Mouse (Mus musculus) testis, adult 10 weeks (tissue): ENCODE results near the gene Mysm1. TPM values are rescaled to one million over a fixed set of nuclear protein-coding genes. Genes with fewer than 3 reads are reported as not detected.

ENCODE experiments used
- polyA plus RNA-seq: library from polyadenylated mRNA; stranded (reverse); fragments of 350-450 nt; fragmentation: Illumina TruSeq; extraction: RNeasy Lipid Tissue Mini Kit (QIAGEN cat#74804); gene quantifications from one replicate; pipeline ENCODE4 v1.2.3, GENCODE M21; 2014; ENCODE audit warnings: low read depth, low replicate concordance

The Mysm1 gene
- polyA plus RNA-seq = 16.3 TPM

DNA sequence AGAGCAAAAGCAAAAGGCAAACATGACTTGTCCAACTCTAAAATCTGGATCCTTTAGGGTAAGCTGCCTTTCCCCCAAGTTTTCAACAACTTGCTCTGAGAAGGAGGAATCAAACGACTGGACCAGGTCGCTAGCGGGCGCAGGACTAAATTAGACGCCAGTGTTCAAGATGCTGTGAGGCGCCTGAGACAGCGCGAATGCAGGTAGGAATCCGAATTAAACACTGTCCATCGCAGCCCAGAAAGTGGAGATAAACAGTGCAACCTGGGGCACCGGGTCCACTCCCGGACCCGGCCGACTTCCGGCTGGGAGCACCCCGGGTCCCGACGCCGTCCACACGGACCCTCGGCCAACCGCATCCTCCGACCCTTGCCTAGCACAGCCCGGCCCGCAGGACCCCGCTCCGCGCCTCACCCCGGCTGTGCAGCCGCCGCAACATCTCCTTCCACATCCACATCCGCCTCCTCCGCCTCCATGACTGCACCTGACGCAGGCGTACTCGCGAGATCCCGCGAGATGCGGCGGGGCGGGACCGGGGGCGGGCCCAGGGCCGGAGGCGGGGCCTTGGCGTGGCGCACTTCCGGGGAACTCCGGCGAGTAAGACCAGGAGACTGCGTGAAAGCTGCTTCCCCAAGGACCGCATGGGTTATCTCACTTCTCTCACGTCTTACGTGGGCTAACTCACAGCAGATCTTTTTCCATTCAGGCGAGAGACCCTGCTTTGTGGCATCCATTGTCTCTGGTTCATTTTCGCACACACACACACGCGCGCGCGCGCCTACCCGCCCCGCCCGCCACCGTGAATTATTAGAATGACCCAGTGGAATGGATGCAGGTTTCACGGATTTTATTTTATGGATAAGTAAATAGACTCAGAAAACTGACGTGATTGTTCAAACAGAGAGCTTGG, at the start of gene Mysm1:
Gene Mysm1, minus strand, starts transcription at position 511 of the 910 bp plus-strand sequence.

DNA sequence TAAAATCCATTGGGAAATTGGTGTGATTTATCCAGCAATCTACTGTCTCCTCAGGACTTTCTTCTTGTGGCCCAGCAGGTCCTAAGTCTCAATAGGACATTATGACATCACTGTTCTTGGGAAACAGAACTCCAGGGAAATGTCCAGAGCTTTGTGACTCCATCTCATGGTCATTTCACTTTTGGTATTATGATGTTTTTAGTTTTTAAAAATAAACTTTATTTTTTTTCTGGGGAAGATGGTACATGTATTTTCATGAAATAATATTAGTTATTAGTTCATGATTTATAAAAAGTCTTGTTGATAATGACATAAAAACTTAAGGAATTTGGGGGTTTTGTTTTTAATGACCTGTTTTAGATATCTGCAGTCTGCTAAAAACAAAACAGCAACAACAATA, 50.2 kb downstream of the Mysm1 start, which contains the start of gene Eqtn:
Gene Eqtn, minus strand, starts transcription at position 101 of the 400 bp plus-strand sequence.

Other genes starting within 250 kb of the Mysm1 start
- 1.4 TPM for gene Tek, start 239.8 kb downstream of the Mysm1 start, polyA plus RNA-seq
- gene Eqtn, start 50.3 kb downstream of the Mysm1 start, polyA plus RNA-seq = 580 TPM
- 1.2 TPM for gene Jun, start 73.1 kb upstream of the Mysm1 start, polyA plus RNA-seq